In the genomic region with DNA sequence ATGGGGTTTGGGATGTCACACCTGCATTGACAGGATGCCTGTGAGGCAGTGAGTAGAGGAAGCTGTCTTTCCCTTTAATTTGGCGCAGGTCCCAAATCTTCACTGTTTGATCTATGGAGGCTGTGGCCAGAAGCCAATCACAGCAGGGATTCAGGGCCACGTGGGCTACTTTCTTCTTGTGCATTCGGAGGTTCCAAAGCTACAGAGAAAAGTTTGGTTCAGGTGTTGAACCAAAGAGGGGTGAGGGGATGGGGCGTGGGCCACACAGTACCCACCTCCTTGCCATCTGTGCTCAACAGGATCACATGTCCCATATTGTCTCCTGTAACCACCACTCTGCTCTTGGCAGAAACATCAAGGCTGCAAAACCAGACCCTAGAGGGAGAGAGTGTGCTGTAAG, we compare ENCODE assay signal across 11 mouse cellular contexts. TPM values are rescaled to one million over a fixed set of nuclear protein-coding genes. Genes with fewer than 3 reads are reported as not detected.
DNase-seq lines count a peak whose midpoint lies in the region; ATAC-seq lines count a peak whose summit lies in the region.
"Had no signal": no experiment of that assay in that cellular context is flagged by ENCODE, and none has a peak within 500 bp of the region (broad histone marks: within the 10 kb centered on the region; RNA-seq: fewer than 3 reads in every experiment).

No protein-coding gene starts in this region.

- H3K9ac ChIP-seq in hindbrain, embryonic 16.5 days (ENCODE audit: low read depth, low read length): no peak overlapping the region
- no peak overlapping the region for H3K9ac ChIP-seq in hindbrain, embryonic 12.5 days

- peak; percentile 56; the same call in 1 of the 2 replicates for ATAC-seq in hindbrain, embryonic 16.5 days
- ATAC-seq in hindbrain, embryonic 12.5 days (ENCODE audit: low FRiP score): no peak

- WGBS in hindbrain, embryonic 16.5 days: 44% methylated on average over 4 of the region's 4 CpGs
- 68% methylated on average over 4 of the region's 4 CpGs for WGBS in hindbrain, embryonic 12.5 days

- no peaks in the 10 kb centered on the region for H3K27me3 ChIP-seq in hindbrain, embryonic 16.5 days (replicated peaks; ENCODE audit: control insufficient read depth, insufficient read depth, low read length)
- H3K27me3 ChIP-seq in hindbrain, embryonic 12.5 days: no peaks in the 10 kb centered on the region

- 0 out of 2 replicates have a peak overlapping the region, but pooled peaks have one; percentile 17 for H3K27ac ChIP-seq in hindbrain, embryonic 16.5 days (ENCODE audit: low read depth, low read length)
- no peak overlapping the region for H3K27ac ChIP-seq in hindbrain, embryonic 12.5 days

- peak; percentile 53 for DNase-seq in adrenal gland, postnatal 14 days
- no peak for DNase-seq in adrenal gland, postnatal 4 days (ENCODE audit: low spot score in 2 of 2)
- peak; percentile 4 for DNase-seq in retina, postnatal 1 day
- DNase-seq in retina, embryonic 14.5 days (ENCODE audit: low spot score): no peak
- DNase-seq in heart, postnatal 4 days: no peak
- DNase-seq in adipocyte (ENCODE audit: low spot score): no peak
- DNase-seq: gastrocnemius, postnatal 36 days; kidney, adult 2 months had no signal

- H3K9me3 ChIP-seq in hindbrain, embryonic 16.5 days (ENCODE audit: control insufficient read depth, low read length): no peaks in the 10 kb centered on the region
- no peaks in the 10 kb centered on the region for H3K9me3 ChIP-seq in hindbrain, embryonic 12.5 days (replicated peaks)
- H3K9me3 ChIP-seq: G1E had no signal

- peaks cover 4% of the 10 kb centered on the region for H3K36me3 ChIP-seq in hindbrain, embryonic 16.5 days (ENCODE audit: control insufficient read depth, insufficient read depth, low read length)
- peaks cover 39% of the 10 kb centered on the region for H3K36me3 ChIP-seq in hindbrain, embryonic 12.5 days

- H3K4me2 ChIP-seq in hindbrain, embryonic 16.5 days (ENCODE audit: low read length): no peak overlapping the region
- no peak overlapping the region for H3K4me2 ChIP-seq in hindbrain, embryonic 12.5 days (replicated peaks)

- H3K4me3 ChIP-seq in hindbrain, embryonic 16.5 days (ENCODE audit: low read length): no peak overlapping the region
- H3K4me3 ChIP-seq in hindbrain, embryonic 12.5 days: no peak overlapping the region

- no peaks in the 10 kb centered on the region for H3K4me1 ChIP-seq in hindbrain, embryonic 16.5 days (ENCODE audit: control insufficient read depth, insufficient read depth, low read depth, low read length)
- no peaks in the 10 kb centered on the region for H3K4me1 ChIP-seq in hindbrain, embryonic 12.5 days

RNA-seq across cellular contexts. Expression of gene Acp2, which starts 14.3 kb away (rescaled TPM):
- total RNA-seq in adrenal gland, postnatal 14 days (2021): 34.4 and 39.4 TPM in 2 replicates
- total RNA-seq in adrenal gland, postnatal 4 days (2021): 10 to 100 TPM; 47.3 TPM
- polyA plus RNA-seq in hindbrain, embryonic 16.5 days (2015; fragmentation: Nextera tagmentation; extraction: Ambion mirVana): 38.6 and 43.2 TPM in 2 replicates
- polyA plus RNA-seq in hindbrain, embryonic 12.5 days (2016; fragmentation: Nextera tagmentation; extraction: Ambion mirVana): 39.2 and 41.0 TPM in 2 replicates
- total RNA-seq in heart, postnatal 4 days (2021): 10 to 100 TPM; 21.0 to 21.8 TPM

RNA-seq across cellular contexts. Expression of gene Nr1h3, which starts 14.4 kb away (rescaled TPM):
- total RNA-seq in adrenal gland, postnatal 14 days (2021): 41.7 and 45.0 TPM in 2 replicates
- 10 to 100 TPM; 10.3 to 11.5 TPM for total RNA-seq in adrenal gland, postnatal 4 days (2021)
- polyA plus RNA-seq in hindbrain, embryonic 16.5 days (2015; fragmentation: Nextera tagmentation; extraction: Ambion mirVana): 2.6 and 3.1 TPM in 2 replicates
- polyA plus RNA-seq in hindbrain, embryonic 12.5 days (2016; fragmentation: Nextera tagmentation; extraction: Ambion mirVana): 1.5 and 2.0 TPM in 2 replicates
- 1 to 10 TPM; 1.6 to 2.7 TPM for total RNA-seq in heart, postnatal 4 days (2021)

RNA-seq across cellular contexts. Expression of gene Ddb2, which starts 19.8 kb away (rescaled TPM):
- 10.0 and 12.1 TPM in 2 replicates for total RNA-seq in adrenal gland, postnatal 14 days (2021)
- total RNA-seq in adrenal gland, postnatal 4 days (2021): 10 to 100 TPM; 19.1 to 19.7 TPM
- 16.1 and 17.4 TPM in 2 replicates for polyA plus RNA-seq in hindbrain, embryonic 16.5 days (2015; fragmentation: Nextera tagmentation; extraction: Ambion mirVana)
- 10.6 and 13.4 TPM in 2 replicates for polyA plus RNA-seq in hindbrain, embryonic 12.5 days (2016; fragmentation: Nextera tagmentation; extraction: Ambion mirVana)
- 1 to 10 TPM; 5.0 to 5.1 TPM for total RNA-seq in heart, postnatal 4 days (2021)

RNA-seq across cellular contexts. Expression of gene Madd, which starts 33.4 kb away (rescaled TPM):
- total RNA-seq in adrenal gland, postnatal 14 days (2021): 18.8 and 26.1 TPM in 2 replicates
- total RNA-seq in adrenal gland, postnatal 4 days (2021): 10 to 100 TPM; 27.4 to 31.8 TPM
- 49.9 and 56.3 TPM in 2 replicates for polyA plus RNA-seq in hindbrain, embryonic 16.5 days (2015; fragmentation: Nextera tagmentation; extraction: Ambion mirVana)
- 39.9 and 45.2 TPM in 2 replicates for polyA plus RNA-seq in hindbrain, embryonic 12.5 days (2016; fragmentation: Nextera tagmentation; extraction: Ambion mirVana)
- 1 to 10 TPM; 5.2 to 5.5 TPM for total RNA-seq in heart, postnatal 4 days (2021)

RNA-seq across cellular contexts. Expression of gene Pacsin3, which starts 38.7 kb away (rescaled TPM):
- total RNA-seq in adrenal gland, postnatal 14 days (2021): 55.2 and 61.7 TPM in 2 replicates
- total RNA-seq in adrenal gland, postnatal 4 days (2021): 100 to 1,000 TPM; 111 to 112 TPM
- 21.8 and 24.5 TPM in 2 replicates for polyA plus RNA-seq in hindbrain, embryonic 16.5 days (2015; fragmentation: Nextera tagmentation; extraction: Ambion mirVana)
- 21.5 and 25.6 TPM in 2 replicates for polyA plus RNA-seq in hindbrain, embryonic 12.5 days (2016; fragmentation: Nextera tagmentation; extraction: Ambion mirVana)
- 10 to 100 TPM; 90.5 to 99.5 TPM for total RNA-seq in heart, postnatal 4 days (2021)

Comparison
In these comparisons a context has a peak if more than half of its experiments do, and no peak if none do; other contexts are left out.
1. DNase-seq: peak in adrenal gland, postnatal 14 days (single experiment) and retina, postnatal 1 day (single experiment); none in adrenal gland, postnatal 4 days (0 of 2), retina, embryonic 14.5 days (single experiment), heart, postnatal 4 days (single experiment) and adipocyte (single experiment).